Mouse (Mus musculus): ENCODE measurements at regions not wholly inside any gene's neighbourhood (a gene's known extent, or its start where the extent isn't known, plus 50 kb on each side); places are given as distances from the start of the nearest gene placed in this dataset.

GRCm38 (mm10) chr12:35317046-35317445, 217.8 kb downstream of the Ahr start:
- no peak for DNase-seq (ENCODE audit: low spot score in 2 of 2)

GRCm38 (mm10) chr12:35314035-35314434, 220.8 kb downstream of the Ahr start:
- no peak for DNase-seq (ENCODE audit: low spot score in 2 of 2)

- peak; percentile 24 to 31 for DNase-seq (ENCODE audit: low spot score in 2 of 2)
Observed at GRCm38 (mm10) chr12:35313191-35313925, 221.5 kb downstream of the Ahr start.

GRCm38 (mm10) chr12:35308537-35308936, 226.3 kb downstream of the Ahr start:
- DNase-seq (ENCODE audit: low spot score in 2 of 2) = no peak

GRCm38 (mm10) chr12:35303764-35304717, 230.8 kb downstream of the Ahr start:
- DNase-seq (ENCODE audit: low spot score in 2 of 2) = no peak

GRCm38 (mm10) chr12:35303188-35303587, 231.7 kb downstream of the Ahr start:
- DNase-seq (ENCODE audit: low spot score in 2 of 2) = no peak

- peak in 1 of 2 experiments; percentile 7 for DNase-seq (ENCODE audit: low spot score in 2 of 2)
Observed at GRCm38 (mm10) chr12:35294668-35295067, 240.2 kb downstream of the Ahr start.

GRCm38 (mm10) chr12:35293566-35293965, 241.3 kb downstream of the Ahr start:
- DNase-seq (ENCODE audit: low spot score in 2 of 2) = no peak

GRCm38 (mm10) chr12:35291941-35292341, 242.9 kb downstream of the Ahr start:
- DNase-seq (ENCODE audit: low spot score in 2 of 2) = peak in 1 of 2 experiments; percentile 10

- peak in 1 of 2 experiments; percentile 29 for DNase-seq (ENCODE audit: low spot score in 2 of 2)
Observed at GRCm38 (mm10) chr12:35287974-35288373, 241.0 kb downstream of the Snx13 start.

- no peak for DNase-seq (ENCODE audit: low spot score in 2 of 2)
Observed at GRCm38 (mm10) chr12:35287570-35287969, 240.6 kb downstream of the Snx13 start.

- no peak for DNase-seq (ENCODE audit: low spot score in 2 of 2)
Observed at GRCm38 (mm10) chr12:35286974-35287553, 240.1 kb downstream of the Snx13 start.

GRCm38 (mm10) chr12:35284345-35284744, 237.4 kb downstream of the Snx13 start:
- DNase-seq (ENCODE audit: low spot score in 2 of 2) = no peak

- peak in 1 of 2 experiments; percentile 9 for DNase-seq (ENCODE audit: low spot score in 2 of 2)
Observed at GRCm38 (mm10) chr12:35283925-35284324, 236.9 kb downstream of the Snx13 start.

GRCm38 (mm10) chr12:35283407-35283806, 236.4 kb downstream of the Snx13 start:
- DNase-seq (ENCODE audit: low spot score in 2 of 2) = no peak

GRCm38 (mm10) chr12:35269465-35269864, 222.5 kb downstream of the Snx13 start:
- no peak for DNase-seq (ENCODE audit: low spot score in 2 of 2)

- no peak for DNase-seq (ENCODE audit: low spot score in 2 of 2)
Observed at GRCm38 (mm10) chr12:35268006-35268405, 221.0 kb downstream of the Snx13 start.

- DNase-seq (ENCODE audit: low spot score in 2 of 2) = no peak
Observed at GRCm38 (mm10) chr12:35267023-35267654, 220.2 kb downstream of the Snx13 start.

GRCm38 (mm10) chr12:35259781-35260180, 212.8 kb downstream of the Snx13 start:
- DNase-seq (ENCODE audit: low spot score in 2 of 2) = no peak

GRCm38 (mm10) chr12:35255723-35256401, 208.9 kb downstream of the Snx13 start:
- no peak for DNase-seq (ENCODE audit: low spot score in 2 of 2)

GRCm38 (mm10) chr12:35248476-35248875, 201.5 kb downstream of the Snx13 start:
- DNase-seq (ENCODE audit: low spot score in 2 of 2) = no peak

All from urinary bladder, postnatal 36 days (tissue).